Mouse (Mus musculus): ENCODE results near the gene Rasa4. TPM values are rescaled to one million over a fixed set of nuclear protein-coding genes. Genes with fewer than 3 reads are reported as not detected.
"Not testable (repeated sequence)": the region's sequence is repeated elsewhere in the genome, so short reads cannot be mapped to it uniquely, and the experiment has no call there.

Rasa4 gene
- polyA plus RNA-seq, 1 experiment from 2014 or later: 13.7 TPM

DNA sequence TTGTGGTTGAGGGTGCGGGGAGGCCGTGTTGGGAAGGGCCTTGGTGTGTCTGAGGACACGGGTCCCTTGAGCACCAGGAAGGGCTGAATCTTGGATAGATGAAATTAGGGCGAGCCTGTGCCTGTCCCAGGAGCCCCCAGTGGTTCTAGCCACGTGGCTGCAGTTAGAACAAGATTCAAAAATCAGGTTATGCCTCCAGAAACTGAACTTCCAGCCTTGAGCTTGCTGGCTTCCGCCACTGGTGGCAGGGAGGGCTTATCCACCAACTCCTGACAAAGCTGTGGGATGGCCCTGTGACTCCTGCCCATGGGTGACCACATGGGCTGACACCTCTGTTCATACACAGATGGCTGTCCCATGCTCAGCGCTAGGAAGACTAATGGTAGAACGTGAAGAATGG, 64.0 kb downstream of the Rasa4 start:
- Histone ChIP-seq H3K9me3 (peaks cover 4% of the 10 kb centered on the region; the same call in 1 of the 2 replicates), H3K4me3 (no peak overlapping the region), H3K27ac (no peak overlapping the region), H3K4me2 (replicated peaks) (no peak overlapping the region), H3K27me3 (no peaks in the 10 kb centered on the region), H3K36me3 (no peaks in the 10 kb centered on the region), H3K9ac (no peak overlapping the region), H3K4me1 (no peaks in the 10 kb centered on the region)
- ATAC-seq (ENCODE audit: insufficient number of reproducible peaks, insufficient read depth, low FRiP score, low TSS enrichment): no peak
- 76% methylated on average over 8 of the region's 8 CpGs for WGBS

DNA sequence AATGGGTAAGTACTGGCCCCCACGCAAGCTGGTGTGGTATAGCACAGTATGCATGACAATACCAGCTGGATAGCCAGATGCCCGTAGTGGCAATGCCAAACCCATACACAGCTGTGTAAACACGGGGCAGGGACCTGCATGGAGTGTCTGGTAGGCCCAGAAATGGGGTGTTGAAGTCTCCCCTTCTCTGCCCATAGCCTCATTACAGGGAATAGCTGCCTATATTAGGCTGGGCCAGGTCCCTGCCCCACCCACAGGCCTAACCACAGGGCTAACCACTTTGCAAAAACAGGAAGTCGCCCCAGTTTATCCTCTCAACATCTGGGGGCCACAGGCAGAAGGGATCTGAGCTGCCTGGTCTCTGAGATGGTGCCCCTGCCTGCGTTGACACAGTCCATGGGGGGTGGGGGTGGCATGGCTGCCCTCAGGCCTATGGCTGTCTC, 65.4 kb downstream of the Rasa4 start:
- not testable (repeated sequence) for H3K4me3 ChIP-seq; H3K36me3 ChIP-seq; H3K4me2 ChIP-seq (replicated peaks); ATAC-seq (ENCODE audit: insufficient number of reproducible peaks, insufficient read depth, low FRiP score, low TSS enrichment); H3K27me3 ChIP-seq; H3K9me3 ChIP-seq; H3K4me1 ChIP-seq; H3K9ac ChIP-seq; H3K27ac ChIP-seq
- WGBS: 65% methylated on average over 5 of the region's 5 CpGs

DNA sequence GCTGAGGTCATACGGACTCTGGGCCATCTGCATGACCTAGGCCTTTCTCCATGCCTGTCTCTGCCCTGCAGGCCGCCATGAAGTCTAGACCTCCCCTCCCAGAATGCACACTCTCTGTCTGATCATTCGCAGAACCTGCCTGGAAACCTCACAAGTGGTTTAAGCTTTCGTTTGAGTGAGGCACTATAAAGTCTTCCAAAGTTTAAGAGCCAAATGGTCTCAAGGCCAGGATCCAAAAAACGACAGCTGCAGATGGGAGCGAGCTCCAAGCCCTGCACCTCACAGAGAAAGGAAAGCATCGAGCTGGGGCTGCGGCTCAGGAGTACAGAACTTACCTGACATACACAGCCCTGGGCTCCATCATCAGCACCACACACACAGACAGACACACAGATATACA, 68.6 kb downstream of the Rasa4 start:
- 82% methylated on average over 8 of the region's 8 CpGs for WGBS
- H3K27ac ChIP-seq: no peak overlapping the region
- no peak for ATAC-seq (ENCODE audit: insufficient number of reproducible peaks, insufficient read depth, low FRiP score, low TSS enrichment)
- H3K36me3 ChIP-seq: no peaks in the 10 kb centered on the region
- no peak overlapping the region for H3K9ac ChIP-seq
- H3K4me3 ChIP-seq: no peak overlapping the region
- no peak overlapping the region for H3K4me2 ChIP-seq (replicated peaks)
- no peaks in the 10 kb centered on the region for H3K9me3 ChIP-seq
- H3K27me3 ChIP-seq: no peaks in the 10 kb centered on the region
- no peaks in the 10 kb centered on the region for H3K4me1 ChIP-seq

DNA sequence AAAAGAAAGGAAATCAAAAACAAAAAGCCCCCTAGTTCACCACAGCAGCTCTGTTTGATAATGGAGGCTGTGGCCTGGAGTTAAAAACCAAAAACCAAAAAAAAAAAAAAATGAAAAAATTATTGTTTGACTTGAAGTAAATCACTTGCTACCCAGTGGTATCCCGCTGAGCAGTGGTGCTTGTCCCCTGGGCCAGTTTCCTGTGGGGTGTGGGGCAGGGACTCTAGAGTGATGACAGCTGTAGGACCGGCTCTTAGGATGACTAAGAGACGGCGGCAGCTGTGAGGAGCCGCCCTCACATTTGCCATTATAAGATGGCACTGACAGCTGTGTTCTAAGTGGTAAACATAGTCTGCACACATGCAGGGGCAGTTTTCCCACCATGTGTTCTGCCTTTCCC, 71.7 kb downstream of the Rasa4 start:
- Histone ChIP-seq H3K27me3 (no peaks in the 10 kb centered on the region), H3K4me3 (no peak overlapping the region), H3K36me3 (peaks cover 3% of the 10 kb centered on the region), H3K4me1 (no peaks in the 10 kb centered on the region), H3K27ac (no peak overlapping the region), H3K9ac (no peak overlapping the region), H3K4me2 (replicated peaks) (no peak overlapping the region), H3K9me3 (no peaks in the 10 kb centered on the region)
- WGBS: 85% methylated on average over 5 of the region's 5 CpGs
- no peak for ATAC-seq (ENCODE audit: insufficient number of reproducible peaks, insufficient read depth, low FRiP score, low TSS enrichment)

DNA sequence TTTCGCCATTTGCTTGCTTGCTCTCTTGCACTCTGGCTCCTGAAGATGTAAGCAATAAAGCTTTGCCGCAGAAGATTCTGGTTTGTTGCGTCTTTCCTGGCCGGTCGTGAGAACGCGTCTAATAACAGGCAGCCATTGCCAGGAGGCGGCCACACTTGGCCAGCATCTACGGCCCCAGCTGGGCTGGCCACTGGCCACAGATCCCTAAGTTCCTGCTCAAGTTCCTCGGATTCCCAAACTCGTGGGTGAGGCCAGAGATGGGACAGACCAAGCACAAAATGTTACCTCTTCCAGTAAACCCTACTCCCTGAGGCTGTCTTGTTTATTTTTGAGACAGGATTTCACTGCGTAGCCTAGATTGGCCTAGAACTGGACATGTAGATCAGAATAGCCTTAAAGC, 76.4 kb downstream of the Rasa4 start:
- not testable (repeated sequence) for ATAC-seq (ENCODE audit: insufficient number of reproducible peaks, insufficient read depth, low FRiP score, low TSS enrichment); H3K36me3 ChIP-seq; H3K9me3 ChIP-seq; H3K4me2 ChIP-seq (replicated peaks); H3K9ac ChIP-seq; H3K4me1 ChIP-seq; H3K4me3 ChIP-seq; H3K27ac ChIP-seq; H3K27me3 ChIP-seq
- WGBS: 89% methylated on average over 11 of the region's 12 CpGs

Small RNAs within 50 kb of the gene (microRNA-seq; reads per million reads assigned to microRNA genes)
- gene Mir7035: 0.54 reads per million

Other genes with a start within 250 kb of the Rasa4 start
- gene Hspb1, start 196.0 kb upstream of the Rasa4 start, polyA plus RNA-seq (2016; fragmentation: Nextera tagmentation; extraction: Ambion mirVana): 67.9 and 74.8 TPM in 2 replicates
- 221 and 228 TPM in 2 replicates for gene Ywhag, start 149.3 kb upstream of the Rasa4 start, polyA plus RNA-seq (2016; fragmentation: Nextera tagmentation; extraction: Ambion mirVana)
- 4.7 and 5.1 TPM in 2 replicates for gene Ssc4d, start 109.4 kb upstream of the Rasa4 start, polyA plus RNA-seq (2016; fragmentation: Nextera tagmentation; extraction: Ambion mirVana)
- gene Zp3, start 103.8 kb upstream of the Rasa4 start, polyA plus RNA-seq (2016; fragmentation: Nextera tagmentation; extraction: Ambion mirVana): 0.12 TPM in 1 of 2 replicates, not detected in the other
- gene Dtx2, start 89.1 kb upstream of the Rasa4 start, polyA plus RNA-seq (2016; fragmentation: Nextera tagmentation; extraction: Ambion mirVana): 33.8 and 38.9 TPM in 2 replicates
- gene Upk3b, start 45.4 kb upstream of the Rasa4 start, polyA plus RNA-seq (2016; fragmentation: Nextera tagmentation; extraction: Ambion mirVana): 0.18 and 0.91 TPM in 2 replicates
- 8.7 and 9.8 TPM in 2 replicates for gene Upk3bl, start 29.4 kb upstream of the Rasa4 start, polyA plus RNA-seq (2016; fragmentation: Nextera tagmentation; extraction: Ambion mirVana)
- gene Polr2j, start 32.7 kb downstream of the Rasa4 start, polyA plus RNA-seq (2016; fragmentation: Nextera tagmentation; extraction: Ambion mirVana): 230 and 234 TPM in 2 replicates
- gene Lrwd1, start 52.2 kb downstream of the Rasa4 start, polyA plus RNA-seq (2016; fragmentation: Nextera tagmentation; extraction: Ambion mirVana): 49.1 and 50.0 TPM in 2 replicates
- gene Alkbh4, start 52.2 kb downstream of the Rasa4 start, polyA plus RNA-seq (2016; fragmentation: Nextera tagmentation; extraction: Ambion mirVana): 28.4 and 29.5 TPM in 2 replicates
- gene Orai2, start 86.8 kb downstream of the Rasa4 start, polyA plus RNA-seq (2016; fragmentation: Nextera tagmentation; extraction: Ambion mirVana): 12.6 and 13.1 TPM in 2 replicates
- 54.5 and 60.2 TPM in 2 replicates for gene Prkrip1, start 115.0 kb downstream of the Rasa4 start, polyA plus RNA-seq (2016; fragmentation: Nextera tagmentation; extraction: Ambion mirVana)
- 14.8 and 15.8 TPM in 2 replicates for gene Sh2b2, start 162.6 kb downstream of the Rasa4 start, polyA plus RNA-seq (2016; fragmentation: Nextera tagmentation; extraction: Ambion mirVana)

All from embryonic facial prominence, embryonic 12.5 days (tissue).